Mouse (Mus musculus) forebrain, embryonic 11.5 days (tissue): ENCODE measurements around the gene Stk32c. TPM values are rescaled to one million over a fixed set of nuclear protein-coding genes. Genes with fewer than 3 reads are reported as not detected.

Experiments
- ATAC-seq: fragments of 200-750 bp; cut with Nextera tagmentation; replicated peaks from 2 replicates; pipeline ENCODE4 v1.8.0; 2017; ENCODE audit warnings: moderate TSS enrichment; ENCODE audit not compliant: low FRiP score
- DNase-seq: peaks from one replicate; pipeline ENCODE4 v3.0.0-alpha.2; 2017; ENCODE audit warnings: low spot score
- H3K27ac ChIP-seq: fragments of 300-500 bp; sonication (generic); 2 replicates; pipeline ENCODE4 v1.5.1; 2014; ENCODE audit warnings: low read depth, low read length
- H3K27me3 ChIP-seq: fragments of 300-500 bp; sonication (generic); 2 replicates; pipeline ENCODE4 v1.6.1; 2014; ENCODE audit warnings: mild to moderate bottlenecking, low read length, mixed read lengths; ENCODE audit not compliant: control insufficient read depth, insufficient read depth
- H3K36me3 ChIP-seq: fragments of 300-500 bp; sonication (generic); 2 replicates; pipeline ENCODE4 v1.6.1; 2014; ENCODE audit warnings: mild to moderate bottlenecking, low read length, moderate library complexity, mixed read lengths; ENCODE audit not compliant: control insufficient read depth, insufficient read depth
- H3K4me1 ChIP-seq: fragments of 300-500 bp; sonication (generic); replicated peaks from 2 replicates; pipeline ENCODE4 v1.6.1; 2014; ENCODE audit warnings: low read length, mixed read lengths; ENCODE audit not compliant: control insufficient read depth, insufficient read depth
- H3K4me2 ChIP-seq: fragments of 300-500 bp; sonication (generic); 2 replicates; pipeline ENCODE4 v1.6.1; 2014; ENCODE audit warnings: low read depth, mild to moderate bottlenecking, low read length, moderate library complexity, mixed read lengths; ENCODE audit not compliant: severe bottlenecking
- H3K4me3 ChIP-seq: fragments of 300-500 bp; sonication (generic); 2 replicates; pipeline ENCODE4 v1.5.1; 2014; ENCODE audit warnings: low read depth, low read length
- H3K9ac ChIP-seq: fragments of 300-500 bp; sonication (generic); 2 replicates; pipeline ENCODE4 v1.6.1; 2014; ENCODE audit warnings: low read length
- H3K9me3 ChIP-seq: fragments of 300-500 bp; sonication (generic); 2 replicates; pipeline ENCODE4 v1.6.1; 2016; ENCODE audit warnings: low read length, mixed read lengths; ENCODE audit not compliant: control insufficient read depth
- WGBS: fragments of 180-500 bp; shearing (Covaris S2); extraction: QIAGEN DNeasy Blood & Tissue Kit; methylation state at CpG from one replicate; pipeline ENCODE4 v1.1.7; 2014; 5-methylcytosine and 5-hydroxymethylcytosine counted together
- polyA plus RNA-seq: library from polyadenylated mRNA; unstranded; fragments of >200 nt; fragmentation: Nextera tagmentation; extraction: Ambion mirVana; gene quantifications from 2 replicates; pipeline ENCODE4 v1.2.1, GENCODE M21; 2014

Stk32c gene
- polyA plus RNA-seq, 1 experiment from 2014 or later = 0.16 TPM

GRCm38 (mm10) chr7:139215516-139215915, 2.4 kb upstream of the Stk32c start:
- Histone ChIP-seq H3K4me2 (no peak overlapping the region), H3K9me3 (no peaks in the 10 kb centered on the region), H3K27me3 (no peaks in the 10 kb centered on the region), H3K4me1 (peaks cover 1% of the 10 kb centered on the region; the same call in 1 of the 2 replicates), H3K9ac (no peak overlapping the region), H3K27ac (no peak overlapping the region), H3K36me3 (no peaks in the 10 kb centered on the region), H3K4me3 (no peak overlapping the region)
- DNase-seq (no peak), ATAC-seq (no peak)
- WGBS = 68% methylated on average over 1 of the region's 1 CpGs

GRCm38 (mm10) chr7:139214596-139215340, 1.7 kb upstream of the Stk32c start:
- ATAC-seq (no peak), DNase-seq (no peak)
- H3K4me2 ChIP-seq = no peak overlapping the region
- no peaks in the 10 kb centered on the region for H3K27me3 ChIP-seq
- H3K27ac ChIP-seq = no peak overlapping the region
- H3K9ac ChIP-seq = no peak overlapping the region
- peaks cover 1% of the 10 kb centered on the region; the same call in 1 of the 2 replicates for H3K4me1 ChIP-seq
- no peak overlapping the region for H3K4me3 ChIP-seq
- no peaks in the 10 kb centered on the region for H3K36me3 ChIP-seq
- no peaks in the 10 kb centered on the region for H3K9me3 ChIP-seq
- WGBS = 81% methylated on average over 14 of the region's 14 CpGs

GRCm38 (mm10) chr7:139214160-139214559, 1.1 kb upstream of the Stk32c start:
- H3K9ac ChIP-seq = no peak overlapping the region
- peaks cover 1% of the 10 kb centered on the region; the same call in 1 of the 2 replicates for H3K4me1 ChIP-seq
- no peaks in the 10 kb centered on the region for H3K9me3 ChIP-seq
- no peak for ATAC-seq
- H3K36me3 ChIP-seq = no peaks in the 10 kb centered on the region
- H3K27ac ChIP-seq = no peak overlapping the region
- no peak overlapping the region for H3K4me3 ChIP-seq
- H3K27me3 ChIP-seq = no peaks in the 10 kb centered on the region
- 73% methylated on average over 3 of the region's 3 CpGs for WGBS
- DNase-seq = no peak
- H3K4me2 ChIP-seq = no peak overlapping the region

- DNase-seq = no peak
- peak overlapping the region; percentile 55 for H3K4me3 ChIP-seq
- H3K36me3 ChIP-seq = no peaks in the 10 kb centered on the region
- H3K9ac ChIP-seq = peak overlapping the region; percentile 73
- peak overlapping the region; percentile 65; the same call in 1 of the 2 replicates for H3K4me2 ChIP-seq
- H3K27me3 ChIP-seq = no peaks in the 10 kb centered on the region
- peaks cover 1% of the 10 kb centered on the region; the same call in 1 of the 2 replicates for H3K4me1 ChIP-seq
- H3K9me3 ChIP-seq = no peaks in the 10 kb centered on the region
- 68% methylated on average over 3 of the region's 3 CpGs for WGBS
- ATAC-seq = peak; percentile 1; the same call in 1 of the 2 replicates
- no peak overlapping the region for H3K27ac ChIP-seq
These were observed 644 bp upstream of the Stk32c start for GRCm38 (mm10) chr7:139213751-139214150.

- Histone ChIP-seq H3K4me1 (peaks cover 1% of the 10 kb centered on the region; the same call in 1 of the 2 replicates), H3K4me3 (no peak overlapping the region), H3K27ac (no peak overlapping the region), H3K9ac (no peak overlapping the region), H3K9me3 (no peaks in the 10 kb centered on the region), H3K4me2 (no peak overlapping the region), H3K36me3 (no peaks in the 10 kb centered on the region), H3K27me3 (no peaks in the 10 kb centered on the region)
- DNase-seq (no peak), ATAC-seq (no peak)
- WGBS = 84% methylated on average over 6 of the region's 6 CpGs
These were observed 1.3 kb downstream of the Stk32c start for GRCm38 (mm10) chr7:139211761-139212160.

- H3K36me3 ChIP-seq = no peaks in the 10 kb centered on the region
- no peak overlapping the region for H3K4me2 ChIP-seq
- 89% methylated on average over 4 of the region's 4 CpGs for WGBS
- H3K9ac ChIP-seq = no peak overlapping the region
- H3K9me3 ChIP-seq = no peaks in the 10 kb centered on the region
- no peaks in the 10 kb centered on the region for H3K27me3 ChIP-seq
- no peak overlapping the region for H3K4me3 ChIP-seq
- ATAC-seq (no peak), DNase-seq (no peak)
- H3K4me1 ChIP-seq = peaks cover 1% of the 10 kb centered on the region; the same call in 1 of the 2 replicates
- no peak overlapping the region for H3K27ac ChIP-seq
These were observed 4.4 kb downstream of the Stk32c start for GRCm38 (mm10) chr7:139208773-139209095.

GRCm38 (mm10) chr7:139208023-139208772, 4.9 kb downstream of the Stk32c start:
- DNase-seq (peak; percentile 72), ATAC-seq (no peak)
- H3K9me3 ChIP-seq = no peaks in the 10 kb centered on the region
- no peak overlapping the region for H3K9ac ChIP-seq
- H3K27ac ChIP-seq = no peak overlapping the region
- H3K4me1 ChIP-seq = 0 out of 2 replicates have a peak, but pooled peaks cover 1% of the 10 kb centered on the region
- no peak overlapping the region for H3K4me3 ChIP-seq
- H3K27me3 ChIP-seq = no peaks in the 10 kb centered on the region
- no peak overlapping the region for H3K4me2 ChIP-seq
- WGBS = 32% methylated on average over 7 of the region's 7 CpGs
- H3K36me3 ChIP-seq = no peaks in the 10 kb centered on the region

GRCm38 (mm10) chr7:139201209-139201608, 11.9 kb downstream of the Stk32c start:
- Histone ChIP-seq H3K36me3 (no peaks in the 10 kb centered on the region), H3K4me1 (no peaks in the 10 kb centered on the region), H3K4me2 (no peak overlapping the region), H3K4me3 (no peak overlapping the region), H3K9ac (no peak overlapping the region), H3K27me3 (no peaks in the 10 kb centered on the region), H3K9me3 (no peaks in the 10 kb centered on the region), H3K27ac (no peak overlapping the region)
- ATAC-seq (no peak), DNase-seq (no peak)
- 70% methylated on average over 6 of the region's 6 CpGs for WGBS
